Mouse (Mus musculus): Measurements from ENCODE around the gene Tacr1. TPM values are rescaled to one million over a fixed set of nuclear protein-coding genes. Genes with fewer than 3 reads are reported as not detected.
"Not testable (repeated sequence)": the region's sequence is repeated elsewhere in the genome, so short reads cannot be mapped to it uniquely, and the experiment has no call there.

Gene Tacr1
- polyA plus RNA-seq (2017; shearing (Covaris generic)) = not detected

DNA sequence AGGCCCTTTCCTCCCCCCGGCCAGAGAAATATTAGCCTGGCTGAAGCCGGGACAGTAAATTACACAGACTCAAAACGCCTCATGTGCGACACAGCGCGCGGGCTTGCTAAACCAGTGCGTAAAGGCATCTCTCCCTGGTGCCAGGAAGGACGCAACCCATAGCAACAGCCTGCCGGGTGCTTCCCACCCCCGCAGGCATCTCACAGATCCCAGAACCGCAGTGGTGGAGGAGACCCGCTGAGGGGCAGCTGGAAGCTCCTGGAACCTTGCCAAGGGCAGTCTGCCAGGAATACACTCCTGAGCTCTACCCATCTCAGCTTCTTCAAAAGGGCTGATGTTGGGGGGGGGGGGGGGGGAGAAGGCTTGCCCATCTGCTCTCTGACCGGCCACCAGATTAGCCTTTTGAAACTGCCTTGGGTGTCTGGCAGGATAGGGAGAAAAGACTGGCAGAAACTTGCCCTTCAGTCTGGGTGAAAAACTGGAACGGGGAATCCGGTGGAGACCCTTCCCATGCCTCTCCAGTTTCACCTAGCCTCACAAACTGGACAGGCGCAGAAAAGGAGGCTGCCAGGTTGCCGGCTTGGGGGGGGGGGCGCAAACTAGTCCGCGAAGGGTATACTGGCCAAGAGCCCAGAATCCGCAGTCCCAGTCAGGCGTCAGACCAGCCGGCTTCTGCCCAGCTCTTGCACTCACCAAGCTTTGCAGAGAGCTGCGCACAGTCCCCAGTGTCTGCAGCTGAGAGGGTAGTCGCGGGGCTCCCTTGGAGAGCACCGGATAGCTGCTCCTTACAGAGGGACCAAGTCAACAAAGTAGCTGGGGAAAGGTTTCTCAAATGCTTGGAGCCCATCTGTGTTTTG is at the start of gene Tacr1:
Gene Tacr1 (plus strand): TSS at position 740 of the 857 bp plus-strand sequence.
- no peak for ATAC-seq

DNA sequence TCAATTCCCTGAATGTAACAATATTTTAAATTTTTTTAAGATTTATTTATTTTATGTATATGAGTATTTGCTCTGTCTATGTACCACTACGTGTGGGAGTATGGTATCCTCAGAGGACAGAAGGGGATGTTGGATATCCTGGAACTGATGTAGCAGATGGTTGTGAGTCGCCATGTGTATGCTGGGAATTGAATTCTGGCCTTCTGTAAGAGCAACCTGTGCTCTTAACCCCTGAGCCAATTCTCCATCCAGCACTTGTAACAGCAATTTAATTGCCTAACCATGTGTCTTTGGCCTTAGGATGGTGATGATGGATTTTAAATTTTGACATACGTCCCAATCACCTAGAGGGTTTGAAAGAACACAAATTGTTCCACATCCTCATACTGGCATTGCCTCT is 26.0 kb upstream of the Tacr1 start:
- no peak for ATAC-seq

DNA sequence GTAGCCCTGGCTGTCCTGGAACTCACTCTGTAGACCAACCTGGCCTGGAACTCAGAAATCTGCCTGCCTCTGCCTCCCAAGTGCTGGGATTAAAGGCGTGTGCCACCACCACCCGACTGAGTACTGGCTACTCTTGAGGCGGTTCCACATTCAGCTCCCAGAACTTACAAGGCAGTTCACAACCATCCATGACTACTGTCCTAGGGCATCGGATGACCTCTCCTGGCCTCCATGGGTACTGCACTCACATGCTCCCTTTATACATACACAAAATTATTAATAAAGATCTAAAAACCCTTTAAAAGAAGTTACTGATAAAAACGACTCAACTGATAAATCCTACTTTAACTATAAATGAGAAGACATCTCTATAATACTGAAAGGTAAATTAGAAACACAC is 18.6 kb upstream of the Tacr1 start:
- no peak for ATAC-seq

DNA sequence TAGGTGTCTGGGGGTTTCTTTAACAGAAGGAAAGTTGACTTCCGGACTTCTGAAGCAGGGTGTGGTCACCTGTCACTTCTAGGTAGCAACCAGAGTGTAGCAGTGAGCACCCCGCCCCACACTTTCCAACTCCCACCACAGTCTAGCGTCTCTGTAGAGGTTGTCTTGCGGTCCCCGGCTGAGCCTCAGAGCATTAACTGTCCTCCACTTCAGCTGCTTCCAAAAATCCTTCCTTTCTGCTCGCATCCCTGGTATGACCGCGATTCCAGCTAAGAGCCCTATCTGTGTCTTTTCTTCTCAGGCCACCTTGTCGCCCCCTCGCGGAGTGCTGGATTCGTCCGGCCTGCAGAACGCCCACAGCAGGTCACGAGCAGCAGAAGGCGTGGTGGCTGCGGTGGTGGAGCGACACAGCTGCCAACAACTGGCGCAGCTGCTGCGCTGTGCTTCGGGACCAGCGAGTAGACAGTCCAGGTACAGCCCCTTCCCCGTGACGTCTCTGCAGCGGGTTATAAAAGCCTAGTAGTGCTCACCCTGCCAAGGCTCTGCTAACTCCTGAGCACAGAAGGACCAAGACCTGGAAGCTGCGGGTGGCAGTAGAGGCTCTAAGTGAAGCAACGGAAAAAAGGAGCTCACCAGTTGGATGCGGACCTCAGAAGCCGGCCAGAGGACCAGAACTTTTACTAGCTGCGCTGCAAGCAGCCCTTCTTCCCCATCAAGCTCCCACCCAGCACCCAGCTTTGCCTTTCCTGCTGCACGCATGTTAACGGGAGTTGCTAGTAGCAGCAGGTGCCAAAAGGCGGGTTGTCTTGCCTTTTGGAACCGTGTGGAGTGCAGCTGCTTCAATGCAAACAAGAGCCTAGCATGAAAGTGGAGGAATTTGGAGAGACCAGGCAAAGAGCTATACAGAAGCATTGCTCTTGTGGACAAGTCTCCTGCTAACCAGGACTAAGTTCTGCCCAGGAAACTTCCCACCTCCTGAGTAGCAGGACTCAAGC is 664 bp downstream of the Tacr1 start:
- no peak for ATAC-seq

DNA sequence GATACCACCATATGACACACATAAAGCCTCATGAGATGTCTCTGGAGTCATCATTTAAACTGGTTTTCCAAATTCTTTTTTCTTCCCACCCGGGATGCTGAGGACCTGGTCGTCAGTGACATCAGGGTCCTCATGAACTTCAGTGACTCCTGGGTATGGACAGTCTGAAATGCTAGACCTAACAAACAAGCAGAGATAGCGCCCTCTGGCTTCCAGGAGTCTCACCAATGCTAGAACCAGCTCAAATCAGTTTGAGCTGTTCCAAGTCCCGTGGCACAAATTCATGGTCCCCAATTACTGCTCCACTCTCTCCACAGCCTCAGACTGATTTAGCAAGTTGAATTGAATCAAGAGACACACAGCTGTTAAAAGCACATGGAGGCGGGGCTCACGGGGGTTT is 16.2 kb downstream of the Tacr1 start:
- no peak for ATAC-seq

DNA sequence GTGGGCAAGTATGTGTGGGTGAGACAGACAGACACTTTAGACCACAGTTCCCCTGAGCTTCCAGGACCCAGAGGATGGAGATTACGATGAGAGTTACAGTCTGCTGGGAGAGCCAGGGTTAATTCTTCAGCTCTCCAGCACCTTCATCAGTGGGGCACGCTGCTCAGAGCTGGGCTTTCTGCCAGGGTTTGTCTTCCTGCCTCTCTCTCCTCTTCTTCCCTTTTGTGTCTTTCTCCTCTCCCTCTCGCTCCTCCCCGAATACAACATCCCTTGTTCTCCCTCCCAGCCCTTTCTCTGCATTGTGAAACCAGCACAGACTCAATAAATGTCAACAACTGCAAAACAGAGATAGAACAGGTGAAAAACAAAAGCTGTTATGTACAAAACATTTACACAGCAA is 18.1 kb downstream of the Tacr1 start:
- ATAC-seq = no peak

DNA sequence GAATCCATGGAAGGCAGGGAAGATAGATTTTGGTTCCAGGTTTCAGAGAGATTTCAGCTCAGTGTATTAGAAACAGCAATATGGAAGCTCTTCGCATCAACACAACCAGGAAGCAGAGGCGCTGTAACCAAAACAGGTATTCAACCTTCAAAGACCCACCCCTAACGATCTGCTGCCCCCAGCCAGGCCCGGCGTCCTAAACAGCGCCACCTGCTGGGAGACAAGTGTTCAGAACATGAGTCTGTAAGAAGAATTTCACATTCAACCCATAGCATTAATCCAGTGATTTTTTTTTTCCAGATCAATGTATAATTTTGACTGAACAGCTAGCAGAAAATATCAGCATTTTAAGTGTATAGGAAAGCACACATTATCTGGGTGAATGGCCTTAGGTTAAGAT is 26.8 kb downstream of the Tacr1 start:
- ATAC-seq = no peak

DNA sequence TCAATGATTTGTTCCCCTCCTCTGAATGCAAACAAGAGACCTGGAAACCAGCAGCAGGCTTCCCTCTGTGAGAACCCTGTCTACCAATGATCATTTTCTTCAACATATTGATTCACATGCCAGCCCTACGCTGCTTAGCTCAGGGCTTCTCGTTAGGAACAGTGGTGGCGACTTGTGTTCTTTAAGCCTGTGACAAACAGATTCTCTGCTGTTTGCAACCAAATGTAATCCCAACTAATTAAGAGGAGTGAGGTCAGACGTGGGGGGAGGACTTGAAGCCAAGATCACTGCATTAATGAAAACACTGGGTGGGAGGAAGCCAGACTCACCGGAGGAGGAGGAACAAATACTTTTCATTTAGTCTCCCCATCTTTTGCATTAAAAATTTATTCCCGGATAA is 27.6 kb downstream of the Tacr1 start:
- no peak for ATAC-seq

DNA sequence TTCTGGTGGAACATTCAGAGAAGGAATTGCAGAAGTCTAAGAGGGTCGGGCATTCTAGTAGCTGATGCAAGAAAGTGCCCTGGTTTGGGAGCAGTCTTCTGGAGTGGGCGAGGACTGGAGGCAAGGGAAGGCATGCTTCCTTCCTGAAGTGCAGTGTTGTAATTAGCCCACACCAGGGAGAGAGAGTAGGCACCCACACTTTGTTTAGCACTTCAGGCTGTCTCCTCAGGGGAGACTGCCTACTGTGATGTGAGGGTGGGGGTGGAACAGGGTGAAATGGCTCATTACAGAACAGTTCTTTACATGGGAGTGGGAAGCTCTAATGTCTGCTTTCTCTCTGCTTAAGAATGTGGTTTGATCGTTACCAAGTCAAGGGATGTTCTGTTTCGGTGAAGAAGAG is 35.0 kb downstream of the Tacr1 start:
- no peak for ATAC-seq

DNA sequence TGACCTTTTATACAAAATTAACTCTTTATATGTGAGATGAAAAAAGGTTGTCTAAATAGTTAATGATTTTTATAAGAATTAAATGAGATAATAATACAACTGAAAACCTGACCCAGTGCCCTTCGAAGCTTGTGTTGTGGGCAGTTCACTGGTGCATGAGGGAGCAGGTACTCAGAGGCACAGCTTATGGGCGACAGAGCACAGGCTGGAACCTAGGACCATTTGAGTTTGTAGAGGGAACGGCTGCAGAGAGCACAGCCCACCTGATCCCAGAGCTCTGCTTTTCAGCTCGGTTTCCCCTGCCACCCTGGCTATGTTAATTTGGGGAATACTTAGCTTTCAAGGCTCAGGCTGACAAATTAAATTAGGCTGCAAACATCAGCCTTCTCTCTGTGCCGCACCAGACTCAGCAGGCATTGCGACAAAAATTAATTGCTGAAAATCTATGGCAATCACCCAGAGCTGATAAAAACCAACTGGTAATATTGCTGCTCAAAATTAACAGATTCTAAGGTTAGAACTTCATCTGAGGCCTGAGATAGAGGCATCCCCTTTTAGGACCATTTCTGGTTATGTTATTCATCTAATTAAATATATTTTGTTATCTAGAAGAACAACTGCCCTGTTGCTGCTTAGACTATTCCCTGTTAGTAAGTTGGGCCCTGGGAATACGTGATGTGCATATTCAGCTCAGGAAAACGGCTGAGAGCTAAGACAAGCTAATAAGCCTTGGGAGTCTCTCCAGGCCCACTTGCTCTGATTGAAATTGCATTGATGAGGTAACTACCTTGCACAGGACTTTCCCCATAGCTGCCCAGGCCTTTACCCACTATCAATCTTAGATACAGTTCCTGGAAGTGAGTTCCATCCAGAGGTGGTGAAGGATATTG is 50.3 kb downstream of the Tacr1 start:
- ATAC-seq = not testable (repeated sequence)

DNA sequence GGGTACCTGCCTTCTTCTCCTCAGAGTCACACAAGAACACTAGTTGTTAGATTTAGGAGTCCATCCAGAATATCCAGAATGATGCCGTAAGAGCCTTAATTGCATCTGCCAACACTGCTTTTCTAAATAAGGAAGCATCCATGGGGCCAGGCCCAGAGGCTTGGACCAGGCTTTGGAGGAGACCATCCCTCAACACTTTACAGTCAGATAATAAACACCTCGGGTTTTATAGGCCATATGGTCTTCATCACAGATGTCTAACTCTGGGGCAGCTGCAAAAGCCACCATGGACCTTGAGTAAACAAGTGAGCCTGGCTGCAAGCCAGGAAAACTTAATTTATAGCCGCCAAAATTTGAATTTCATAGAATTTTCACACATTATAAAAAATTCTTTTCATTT is 53.1 kb downstream of the Tacr1 start:
- no peak for ATAC-seq

DNA sequence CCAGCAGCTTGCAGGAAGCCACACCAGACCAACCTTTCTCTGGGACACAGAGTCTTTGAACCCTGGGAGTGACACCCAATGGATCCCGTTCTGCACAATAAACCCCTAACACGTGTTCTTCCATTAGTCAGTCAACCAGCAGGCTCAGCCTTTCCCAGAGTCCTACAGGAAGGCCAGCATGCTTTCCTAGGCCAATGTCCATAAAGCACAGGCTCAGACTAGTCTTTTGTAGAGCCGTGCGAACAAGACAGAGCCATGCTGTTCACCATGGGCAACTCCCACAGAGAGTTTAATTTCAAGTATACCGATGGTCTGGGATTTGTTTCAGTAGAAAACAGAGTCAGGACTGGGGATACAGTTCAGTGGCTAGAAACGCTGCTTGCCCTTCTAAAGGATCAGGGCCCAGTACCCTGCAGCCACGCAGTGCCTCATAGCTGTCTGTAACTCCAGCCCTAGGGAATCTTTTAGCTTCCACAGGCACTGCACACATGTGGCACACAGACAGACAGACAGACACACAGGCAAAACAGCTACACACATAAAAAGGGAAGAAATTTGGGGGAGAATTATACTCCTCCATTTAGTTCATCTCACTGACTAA is 55.1 kb downstream of the Tacr1 start:
- ATAC-seq = no peak

DNA sequence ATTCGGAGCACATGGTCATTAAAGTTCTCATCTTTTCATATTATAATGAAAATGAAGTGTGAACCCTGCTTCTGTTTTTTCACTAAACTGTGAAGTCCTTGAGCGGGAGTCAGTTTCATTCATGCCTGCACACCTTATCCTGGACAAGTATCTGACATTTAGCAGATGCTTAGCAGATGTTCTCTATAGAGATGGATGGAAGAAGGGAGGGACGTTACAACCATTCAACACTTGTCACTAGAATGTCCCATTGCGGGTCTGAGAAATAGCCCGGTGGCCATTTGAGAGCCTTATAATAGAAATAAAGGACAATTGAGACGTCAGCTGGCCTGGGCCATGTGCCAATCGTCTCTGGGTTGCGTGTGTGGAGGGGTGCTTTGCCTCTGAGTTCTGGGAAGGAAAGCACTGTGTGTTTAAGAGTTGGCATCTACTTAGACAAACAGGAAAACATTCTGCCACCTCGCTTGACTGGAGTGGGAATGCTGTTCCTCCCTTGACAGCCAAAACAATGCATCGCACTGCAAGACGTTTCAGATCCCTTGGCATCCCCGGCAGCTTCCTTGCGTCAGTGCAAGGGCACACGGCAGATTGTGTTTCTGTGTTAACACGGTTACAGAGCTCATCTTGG is 56.7 kb downstream of the Tacr1 start:
- no peak for ATAC-seq

DNA sequence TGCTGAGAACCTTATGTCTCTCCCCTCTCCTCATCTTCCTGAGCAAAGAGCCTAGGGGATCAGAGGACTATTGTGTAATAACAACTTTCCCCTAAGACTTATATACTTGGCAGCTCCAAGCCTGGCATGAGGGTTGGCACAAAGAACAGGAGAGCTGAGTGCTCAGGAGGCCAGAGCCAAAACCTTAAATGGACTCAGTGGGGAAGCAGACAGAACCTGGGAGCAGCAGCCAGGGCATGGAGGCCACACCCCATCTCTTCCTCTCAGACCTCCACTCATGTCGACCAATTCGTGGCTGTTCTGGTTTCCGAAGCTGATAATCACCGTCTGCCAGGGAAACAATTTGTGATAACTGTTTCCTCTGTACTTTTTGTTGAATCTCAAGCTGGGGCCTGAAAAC is 61.0 kb downstream of the Tacr1 start:
- ATAC-seq = no peak

DNA sequence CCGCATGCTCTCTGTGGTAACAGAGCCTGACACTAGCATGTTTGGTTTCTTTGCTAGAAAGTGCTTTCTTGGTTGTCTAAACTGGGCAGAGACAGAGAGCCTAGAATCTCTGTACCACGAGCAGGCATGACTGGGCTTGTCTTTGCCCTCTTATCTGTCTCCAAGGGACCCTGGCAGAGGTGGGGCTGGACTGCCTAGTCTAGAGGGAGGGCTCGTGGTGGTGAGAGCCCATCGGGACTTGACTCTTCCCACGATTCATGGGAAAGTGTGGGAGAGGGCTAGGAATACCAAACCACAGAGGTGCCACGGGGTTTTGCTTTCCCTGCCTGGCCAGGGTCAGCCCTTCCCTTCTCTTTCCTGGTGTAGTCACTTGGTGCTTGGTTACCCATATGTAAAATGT is 72.3 kb downstream of the Tacr1 start:
- no peak for ATAC-seq

DNA sequence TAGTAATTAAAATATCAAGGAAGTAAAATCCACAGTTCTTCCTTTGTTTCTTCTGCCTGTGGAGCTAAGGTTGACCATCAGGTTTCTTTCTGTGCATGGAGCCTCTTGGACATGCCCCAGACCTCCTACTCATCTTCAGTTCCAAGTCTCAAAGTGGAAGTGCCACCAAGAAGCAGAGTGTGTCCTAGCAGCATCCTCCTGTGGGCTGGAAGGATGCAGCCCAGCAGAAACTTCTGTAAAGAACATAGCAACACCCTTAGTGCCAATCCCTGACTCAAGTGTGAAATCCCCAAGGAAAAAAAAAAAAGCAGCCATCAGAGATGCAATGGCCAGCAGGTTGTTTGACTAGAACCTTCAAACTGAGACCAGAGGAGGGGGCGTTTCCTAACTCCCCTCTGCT is 81.7 kb downstream of the Tacr1 start:
- no peak for ATAC-seq

DNA sequence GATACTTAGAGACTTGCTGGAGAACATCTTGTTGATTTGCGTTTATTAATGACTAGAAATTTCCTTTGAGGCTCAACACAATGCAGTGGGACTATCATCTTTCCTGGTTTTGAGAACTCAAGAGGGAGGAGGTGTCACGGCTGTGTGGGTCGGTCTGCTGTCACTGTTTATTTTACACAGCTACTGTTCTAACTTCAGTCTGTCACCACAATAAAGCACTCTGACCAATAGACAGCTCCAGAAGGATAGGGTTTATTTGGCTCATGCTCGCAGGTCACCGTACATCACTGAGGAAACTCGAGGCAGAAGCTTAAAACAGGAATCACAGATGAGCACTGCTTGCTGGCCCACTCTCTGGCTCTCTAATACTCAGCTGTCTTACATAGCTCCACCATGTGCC is 92.3 kb downstream of the Tacr1 start:
- ATAC-seq = no peak

DNA sequence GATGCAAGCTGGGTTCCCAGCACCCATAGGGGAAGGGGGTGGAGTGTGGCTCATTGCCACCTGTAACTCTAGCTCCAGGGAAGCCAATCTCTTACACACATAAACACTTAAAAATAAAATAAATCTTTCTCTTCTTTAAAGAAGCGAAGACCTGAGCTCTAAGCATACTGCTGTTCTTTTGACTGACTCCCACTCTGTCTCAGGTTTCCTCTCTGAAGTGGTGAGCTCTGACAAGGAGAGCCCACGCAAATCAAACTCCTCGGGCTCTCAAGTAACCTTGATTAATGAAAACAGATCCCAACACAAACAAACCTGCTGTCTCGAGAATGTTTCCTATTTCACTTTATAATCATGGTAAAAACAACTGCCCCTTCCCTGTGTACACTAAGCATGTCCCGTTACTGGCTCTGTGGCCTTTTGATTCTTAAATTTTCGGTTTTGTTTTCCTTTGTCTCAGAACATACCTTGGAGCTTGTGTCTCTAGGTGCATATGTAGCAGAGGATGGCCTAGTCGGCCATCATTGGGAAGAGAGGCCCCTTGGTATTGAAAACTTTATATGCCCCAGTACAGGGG is 108.8 kb downstream of the Tacr1 start:
- no peak for ATAC-seq

DNA sequence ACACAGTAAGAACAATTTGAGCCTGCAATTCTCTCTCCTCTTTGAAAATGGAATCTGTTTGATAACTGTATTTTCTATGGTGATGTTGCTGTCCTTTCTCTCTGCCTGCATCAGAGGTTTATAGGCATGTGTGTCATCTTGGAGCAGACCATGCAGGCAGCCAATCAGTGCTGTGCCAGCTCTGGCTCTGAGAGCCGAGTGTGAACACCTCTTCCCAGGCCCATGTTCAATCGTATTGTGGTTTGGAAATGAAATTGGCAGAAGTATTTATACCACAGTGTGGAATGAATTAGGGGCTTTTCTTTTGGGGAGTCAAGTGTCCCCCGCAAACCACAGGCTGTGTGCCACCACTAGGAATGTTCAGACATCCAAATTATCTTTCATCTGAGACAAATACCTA is 117.5 kb downstream of the Tacr1 start:
- ATAC-seq = no peak

DNA sequence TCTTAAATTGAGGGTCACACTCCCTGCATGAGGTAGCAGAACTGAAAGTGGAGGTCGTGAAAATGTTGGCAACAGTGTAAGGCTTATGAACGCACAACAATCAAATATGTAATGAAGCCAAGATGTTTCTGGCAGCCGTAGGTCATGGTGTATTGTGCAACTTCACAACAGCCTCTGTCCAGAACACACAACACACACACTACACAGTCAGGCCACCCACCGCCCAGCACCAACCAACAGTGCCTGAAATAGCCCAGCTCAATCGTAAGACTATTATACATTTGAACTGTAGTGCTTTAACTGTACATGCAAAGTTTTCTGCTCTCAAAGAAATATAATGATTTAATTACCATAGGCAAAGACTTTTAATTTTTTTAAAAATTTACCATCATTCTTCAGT is 120.4 kb downstream of the Tacr1 start:
- no peak for ATAC-seq
